In the genomic region with DNA sequence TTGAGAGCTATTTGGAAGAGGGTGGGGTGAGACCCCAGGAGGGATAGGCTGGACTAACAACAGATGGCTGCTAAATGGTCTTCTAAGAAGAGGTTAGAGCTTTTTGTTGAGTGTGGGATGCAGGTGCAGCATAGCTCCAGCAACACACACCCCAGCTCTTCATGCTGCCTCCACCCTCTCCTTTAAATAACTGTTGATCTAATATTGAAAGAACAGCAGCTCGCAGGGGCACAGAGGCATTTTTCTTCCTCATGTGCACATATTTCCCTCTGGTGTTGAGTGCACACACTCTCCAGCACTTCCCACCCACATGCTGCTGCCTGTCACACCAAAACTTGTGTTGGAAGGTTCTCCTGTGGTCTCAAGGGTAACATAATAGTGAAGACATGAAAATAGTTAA, we compare ENCODE assay signal across 22 mouse cellular contexts.
DNase-seq lines count a peak whose midpoint lies in the region; ATAC-seq and TF ChIP-seq lines count a peak whose summit lies in the region.
"Had no signal": no experiment of that assay in that cellular context is flagged by ENCODE, and none has a peak within 500 bp of the region (broad histone marks: within the 10 kb centered on the region; RNA-seq: fewer than 3 reads in every experiment).

No protein-coding gene starts in this region.

- no peak overlapping the region for H3K9ac ChIP-seq in limb, embryonic 13.5 days
- H3K9ac ChIP-seq: lung, embryonic 15.5 days; midbrain, embryonic 12.5 days; neural tube, embryonic 13.5 days had no signal

- WGBS in limb, embryonic 13.5 days, result 40% methylated on average over 1 of the region's 1 CpGs
- 24% methylated on average over 1 of the region's 1 CpGs for WGBS in olfactory bulb, adult 2 months

- peak; percentile 42; the same call in 1 of the 2 replicates for ATAC-seq in limb, embryonic 13.5 days (ENCODE audit: low FRiP score, low read depth)
- ATAC-seq: hindbrain, postnatal 0 days; intestine, postnatal 0 days had no signal

- intact Hi-C loops in gastrocnemius, postnatal 36 days (cut with DNase I), result loop anchor here (5.0 kb wide), 1 partner anchor 196 kb away; no protein-coding TSS in a partner anchor

- H3K4me2 ChIP-seq in limb, embryonic 13.5 days (replicated peaks), result no peak overlapping the region
- H3K4me2 ChIP-seq: heart, embryonic 11.5 days; liver, embryonic 11.5 days; lung, embryonic 15.5 days; midbrain, embryonic 12.5 days; neural tube, embryonic 13.5 days had no signal

- peaks cover 30% of the 10 kb centered on the region for H3K4me1 ChIP-seq in limb, embryonic 13.5 days
- peaks cover 4% of the 10 kb centered on the region for H3K4me1 ChIP-seq in olfactory bulb, adult 2 months (ENCODE audit: control insufficient read depth, insufficient read depth, low read length)

- no peak overlapping the region for H3K27ac ChIP-seq in limb, embryonic 13.5 days
- peak overlapping the region; percentile 75 for H3K27ac ChIP-seq in olfactory bulb, adult 2 months (ENCODE audit: insufficient read depth, low read depth, low read length)
- H3K27ac ChIP-seq: forebrain, embryonic 10.5 days; hindbrain, postnatal 0 days; kidney, postnatal 0 days; lung, embryonic 15.5 days; midbrain, embryonic 12.5 days; neural tube, embryonic 13.5 days had no signal

- H3K9me3 ChIP-seq in limb, embryonic 13.5 days, result no peaks in the 10 kb centered on the region
- H3K9me3 ChIP-seq: forebrain, embryonic 10.5 days; G1E; lung, embryonic 15.5 days; midbrain, embryonic 12.5 days; neural tube, embryonic 13.5 days had no signal

- peak; percentile 7 for DNase-seq in gastrocnemius, adult 18-20 months (ENCODE audit: low spot score)
- DNase-seq in gastrocnemius, postnatal 36 days, result no peak
- peak; percentile 6 to 10 for DNase-seq in lung, adult 18-20 months
- no peak for DNase-seq in lung, postnatal 14 days
- DNase-seq in neural tube, embryonic 10.5 days (ENCODE audit: extremely low spot score, low spot score), result no peak
- DNase-seq: adrenal gland, postnatal 14 days; cerebellum, adult 11-12 months; cerebellum, postnatal 25 days; heart, postnatal 4 days; layer of hippocampus, postnatal 36 days had no signal

- TF ChIP-seq POLR2A in olfactory bulb, adult 2 months (IDR thresholded peaks at IDR 0.05; ENCODE audit: insufficient read depth, low read depth, low read length), result no peak

- H3K4me3 ChIP-seq in limb, embryonic 13.5 days, result no peak overlapping the region
- H3K4me3 ChIP-seq in olfactory bulb, adult 2 months (ENCODE audit: insufficient read depth, low read depth, low read length), result no peak overlapping the region
- H3K4me3 ChIP-seq: forebrain, embryonic 10.5 days; lung, embryonic 15.5 days; midbrain, embryonic 12.5 days; neural tube, embryonic 13.5 days had no signal

- H3K36me3 ChIP-seq in limb, embryonic 13.5 days, result no peaks in the 10 kb centered on the region
- H3K36me3 ChIP-seq: forebrain, embryonic 10.5 days; G1E; lung, embryonic 15.5 days; midbrain, embryonic 12.5 days; neural tube, embryonic 13.5 days had no signal

- no peaks in the 10 kb centered on the region for H3K27me3 ChIP-seq in limb, embryonic 13.5 days
- H3K27me3 ChIP-seq: lung, embryonic 15.5 days; midbrain, embryonic 12.5 days; neural tube, embryonic 13.5 days had no signal

- no peak for TF ChIP-seq CTCF in olfactory bulb, adult 2 months (IDR thresholded peaks at IDR 0.05; ENCODE audit: insufficient read depth, low read depth, low read length)

Comparison
In these comparisons a context has a peak if more than half of its experiments do, and no peak if none do; other contexts are left out.
1. DNase-seq: peak in gastrocnemius, adult 18-20 months (single experiment) and lung, adult 18-20 months (2 of 2); none in gastrocnemius, postnatal 36 days (0 of 2), lung, postnatal 14 days (single experiment) and neural tube, embryonic 10.5 days (single experiment).